ENCODE assay signal across 8 mouse cellular contexts in genomic region chr10:84657437-84658087, GRCm38 (mm10). TPM values are rescaled to one million over a fixed set of nuclear protein-coding genes. Genes with fewer than 3 reads are reported as not detected.
DNase-seq lines count a peak whose midpoint lies in the region; ATAC-seq and TF ChIP-seq lines count a peak whose summit lies in the region.

No protein-coding gene starts in this region.

- intact Hi-C loops in left cerebral cortex, postnatal 4 days (cut with DNase I): no loop called here

- WGBS in embryonic facial prominence, embryonic 14.5 days: 51% methylated on average over 6 of the region's 6 CpGs
- 45% methylated on average over 6 of the region's 6 CpGs for WGBS in embryonic facial prominence, embryonic 10.5 days
- 59% methylated on average over 6 of the region's 6 CpGs for WGBS in lung, embryonic 15.5 days
- WGBS in forebrain, postnatal 0 days: 14% methylated on average over 6 of the region's 6 CpGs
- 15% methylated on average over 6 of the region's 6 CpGs for WGBS in midbrain, embryonic 15.5 days

- no peak for TF ChIP-seq CTCF in forebrain, postnatal 0 days (IDR thresholded peaks at IDR 0.05; ENCODE audit: low read depth)

- peaks cover 18% of the 10 kb centered on the region for H3K36me3 ChIP-seq in embryonic facial prominence, embryonic 14.5 days (ENCODE audit: control insufficient read depth, insufficient read depth, low read length)
- peaks cover 41% of the 10 kb centered on the region for H3K36me3 ChIP-seq in embryonic facial prominence, embryonic 10.5 days (replicated peaks)
- H3K36me3 ChIP-seq in lung, embryonic 15.5 days: peaks cover 11% of the 10 kb centered on the region; the same call in 1 of the 2 replicates
- H3K36me3 ChIP-seq in forebrain, postnatal 0 days (ENCODE audit: insufficient read depth): peaks cover 4% of the 10 kb centered on the region; the same call in 1 of the 2 replicates
- H3K36me3 ChIP-seq in midbrain, embryonic 15.5 days (replicated peaks): 0 out of 2 replicates have a peak, but pooled peaks cover 11% of the 10 kb centered on the region

- H3K9me3 ChIP-seq in embryonic facial prominence, embryonic 14.5 days (ENCODE audit: control insufficient read depth, low read length): no peaks in the 10 kb centered on the region
- H3K9me3 ChIP-seq in embryonic facial prominence, embryonic 10.5 days: no peaks in the 10 kb centered on the region
- H3K9me3 ChIP-seq in lung, embryonic 15.5 days: no peaks in the 10 kb centered on the region
- H3K9me3 ChIP-seq in forebrain, postnatal 0 days (ENCODE audit: low read length): no peaks in the 10 kb centered on the region
- H3K9me3 ChIP-seq in midbrain, embryonic 15.5 days: no peaks in the 10 kb centered on the region

- ATAC-seq in embryonic facial prominence, embryonic 14.5 days (ENCODE audit: low read depth): no peak
- ATAC-seq in lung, embryonic 15.5 days (ENCODE audit: borderline replicate concordance, extremely low read depth, low FRiP score, low TSS enrichment): no peak
- ATAC-seq in forebrain, postnatal 0 days: peak; percentile 78; the same call in 1 of the 2 replicates
- no peak for ATAC-seq in midbrain, embryonic 15.5 days (replicated peaks)
- ATAC-seq in granulocyte monocyte progenitor cell, adult 5-6 weeks (replicated peaks; ENCODE audit: poor library complexity, severe bottlenecking): no peak

- no peak for DNase-seq in embryonic facial prominence, embryonic 14.5 days (ENCODE audit: low spot score)
- DNase-seq in embryonic facial prominence, embryonic 10.5 days (ENCODE audit: low spot score): no peak
- DNase-seq in lung, postnatal 10 days: no peak
- DNase-seq in forebrain, postnatal 0 days: peak; percentile 55
- no peak for DNase-seq in left cerebral cortex, postnatal 4 days

- no peaks in the 10 kb centered on the region for H3K27me3 ChIP-seq in embryonic facial prominence, embryonic 14.5 days (replicated peaks; ENCODE audit: control insufficient read depth, insufficient read depth, low read length)
- no peaks in the 10 kb centered on the region for H3K27me3 ChIP-seq in embryonic facial prominence, embryonic 10.5 days (replicated peaks; ENCODE audit: low read depth, poor library complexity, severe bottlenecking)
- H3K27me3 ChIP-seq in lung, embryonic 15.5 days: no peaks in the 10 kb centered on the region
- H3K27me3 ChIP-seq in forebrain, postnatal 0 days (ENCODE audit: insufficient read depth, low read length): no peaks in the 10 kb centered on the region
- H3K27me3 ChIP-seq in midbrain, embryonic 15.5 days (replicated peaks): no peaks in the 10 kb centered on the region

- H3K27ac ChIP-seq in embryonic facial prominence, embryonic 14.5 days (replicated peaks; ENCODE audit: low read depth, low read length): peak overlapping the region; percentile 3; the same call in 1 of the 2 replicates
- H3K27ac ChIP-seq in embryonic facial prominence, embryonic 10.5 days (replicated peaks): no peak overlapping the region
- H3K27ac ChIP-seq in lung, embryonic 15.5 days: peak overlapping the region; percentile 30; the same call in 1 of the 2 replicates
- H3K27ac ChIP-seq in forebrain, postnatal 0 days (ENCODE audit: low read depth, low read length): 0 out of 2 replicates have a peak overlapping the region, but pooled peaks have one; percentile 40
- H3K27ac ChIP-seq in midbrain, embryonic 15.5 days: 0 out of 2 replicates have a peak overlapping the region, but pooled peaks have one; percentile 27

- H3K4me1 ChIP-seq in embryonic facial prominence, embryonic 14.5 days (ENCODE audit: control insufficient read depth, insufficient read depth, low read length): no peaks in the 10 kb centered on the region
- peaks cover 11% of the 10 kb centered on the region for H3K4me1 ChIP-seq in embryonic facial prominence, embryonic 10.5 days
- H3K4me1 ChIP-seq in lung, embryonic 15.5 days: 0 out of 2 replicates have a peak, but pooled peaks cover 6% of the 10 kb centered on the region
- H3K4me1 ChIP-seq in forebrain, postnatal 0 days (ENCODE audit: insufficient read depth): peaks cover 5% of the 10 kb centered on the region
- H3K4me1 ChIP-seq in midbrain, embryonic 15.5 days: peaks cover 15% of the 10 kb centered on the region

- H3K4me2 ChIP-seq in embryonic facial prominence, embryonic 14.5 days (ENCODE audit: low read depth, low read length): no peak overlapping the region
- no peak overlapping the region for H3K4me2 ChIP-seq in lung, embryonic 15.5 days
- no peak overlapping the region for H3K4me2 ChIP-seq in forebrain, postnatal 0 days (ENCODE audit: low read depth)
- H3K4me2 ChIP-seq in midbrain, embryonic 15.5 days: no peak overlapping the region

- H3K4me3 ChIP-seq in embryonic facial prominence, embryonic 14.5 days (ENCODE audit: low read depth, low read length): no peak overlapping the region
- no peak overlapping the region for H3K4me3 ChIP-seq in embryonic facial prominence, embryonic 10.5 days
- H3K4me3 ChIP-seq in lung, embryonic 15.5 days: no peak overlapping the region
- no peak overlapping the region for H3K4me3 ChIP-seq in forebrain, postnatal 0 days (ENCODE audit: low read depth, low read length)
- H3K4me3 ChIP-seq in midbrain, embryonic 15.5 days: no peak overlapping the region

- no peak overlapping the region for H3K9ac ChIP-seq in embryonic facial prominence, embryonic 14.5 days (ENCODE audit: low read depth, low read length)
- H3K9ac ChIP-seq in lung, embryonic 15.5 days: no peak overlapping the region
- no peak overlapping the region for H3K9ac ChIP-seq in forebrain, postnatal 0 days
- no peak overlapping the region for H3K9ac ChIP-seq in midbrain, embryonic 15.5 days

RNA-seq across cellular contexts. Expression of gene Polr3b, which starts 35.5 kb away (rescaled TPM):
- polyA plus RNA-seq in embryonic facial prominence, embryonic 14.5 days (2014; fragmentation: Nextera tagmentation; extraction: Ambion mirVana): 10.9 and 15.7 TPM in 2 replicates
- polyA plus RNA-seq in embryonic facial prominence, embryonic 10.5 days (2016; fragmentation: Nextera tagmentation; extraction: Ambion mirVana): 19.5 and 20.4 TPM in 2 replicates
- polyA plus RNA-seq in lung, embryonic 15.5 days (2015; fragmentation: Nextera tagmentation; extraction: Ambion mirVana): 15.6 and 15.7 TPM in 2 replicates
- 13.6 and 17.1 TPM in 2 replicates for total RNA-seq in forebrain, postnatal 0 days (2014; rRNA removed)
- 5.9 and 8.8 TPM in 2 replicates for polyA plus RNA-seq in forebrain, postnatal 0 days (2015; fragmentation: Nextera tagmentation; extraction: Ambion mirVana)
- 13.6 and 17.3 TPM in 2 replicates for polyA plus RNA-seq in midbrain, embryonic 15.5 days (2015; fragmentation: Nextera tagmentation; extraction: Ambion mirVana)
- 26.2 and 29.8 TPM in 2 replicates for total RNA-seq in granulocyte monocyte progenitor cell, adult 5-6 weeks (2014; fragmentation: Nextera tagmentation)
- 32.8 and 46.9 TPM in 2 replicates for total RNA-seq in granulocyte monocyte progenitor cell, adult 5-6 weeks (2017)
- total RNA-seq in left cerebral cortex, postnatal 4 days (2021): 10 to 100 TPM; 17.6 to 18.0 TPM
